Mouse (Mus musculus) urinary bladder, adult 18-20 months (tissue): ENCODE data around the gene Esr1.
"Not testable (repeated sequence)": the region's sequence is repeated elsewhere in the genome, so short reads cannot be mapped to it uniquely, and the experiment has no call there.

Experiments
- DNase-seq, 2 experiments: peaks; one replicate each; pipeline ENCODE4 v3.0.0; 2022; ENCODE audit warnings: low spot score in 2 of 2, mixed read lengths in 2 of 2

Gene Esr1

DNA sequence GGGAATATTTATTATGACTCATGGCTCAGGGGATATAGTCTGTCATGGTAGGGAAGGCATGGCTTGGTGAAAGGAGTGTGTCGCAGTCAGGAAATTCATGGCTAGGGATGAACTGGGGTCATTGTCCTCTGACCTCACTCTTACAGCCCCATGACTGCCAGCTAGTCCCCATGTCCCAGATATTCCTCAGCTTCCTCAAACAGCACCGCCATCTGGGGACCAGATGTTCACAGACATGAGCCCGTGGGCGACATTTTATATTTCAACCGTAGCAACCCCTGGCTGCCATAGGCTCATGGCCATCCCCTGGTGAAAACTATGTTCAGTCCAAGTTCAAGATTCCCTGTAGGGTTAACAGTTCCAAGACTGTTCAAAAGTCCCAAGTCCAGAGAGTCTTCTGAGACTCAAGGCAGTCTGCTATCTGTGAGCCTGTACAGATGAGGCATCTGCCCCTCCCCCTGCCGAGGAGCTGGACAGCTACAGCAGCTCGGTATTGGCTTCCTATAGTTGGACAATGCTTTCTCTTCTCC is 83.0 kb downstream of the Esr1 start:
- no peak for DNase-seq

DNA sequence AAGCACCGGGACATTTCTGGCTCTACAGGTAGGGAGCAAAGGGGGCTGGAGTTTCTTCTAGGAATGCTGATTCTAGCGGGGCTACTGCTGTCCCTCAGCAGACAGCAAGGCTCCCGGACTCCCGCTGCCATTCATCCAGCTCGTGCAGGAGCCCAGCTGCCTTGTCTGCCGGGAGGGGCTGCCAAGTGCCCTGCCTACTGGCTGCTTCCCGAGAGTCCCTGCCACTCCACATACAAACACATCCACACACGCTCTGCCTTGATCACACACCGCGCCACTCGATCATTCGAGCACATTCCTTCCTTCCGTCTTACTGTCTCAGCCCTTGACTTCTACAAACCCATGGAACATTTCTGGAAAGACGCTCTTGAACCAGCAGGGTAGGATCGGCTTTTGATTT is 98.5 kb downstream of the Esr1 start:
- DNase-seq, result peak; percentile 12 to 23

DNA sequence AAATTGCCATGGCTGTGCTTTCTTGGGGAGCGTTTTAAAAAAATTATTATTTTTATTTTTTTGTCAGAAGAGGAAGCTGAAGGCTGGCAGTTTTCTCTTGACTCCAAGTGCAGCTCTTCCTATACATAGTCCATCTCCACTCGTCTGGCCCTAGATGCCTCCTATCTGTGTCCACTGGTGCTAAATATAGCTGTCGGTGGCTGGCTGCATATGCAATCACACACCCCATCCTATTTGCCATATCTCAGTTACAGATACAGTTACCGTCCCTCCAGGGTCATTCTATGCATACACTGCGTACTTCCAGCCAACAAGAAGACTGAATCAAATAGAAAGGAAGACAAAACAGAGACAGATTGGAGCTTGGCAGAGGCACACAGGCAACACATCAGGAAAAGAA is 100.0 kb downstream of the Esr1 start:
- no peak for DNase-seq

DNA sequence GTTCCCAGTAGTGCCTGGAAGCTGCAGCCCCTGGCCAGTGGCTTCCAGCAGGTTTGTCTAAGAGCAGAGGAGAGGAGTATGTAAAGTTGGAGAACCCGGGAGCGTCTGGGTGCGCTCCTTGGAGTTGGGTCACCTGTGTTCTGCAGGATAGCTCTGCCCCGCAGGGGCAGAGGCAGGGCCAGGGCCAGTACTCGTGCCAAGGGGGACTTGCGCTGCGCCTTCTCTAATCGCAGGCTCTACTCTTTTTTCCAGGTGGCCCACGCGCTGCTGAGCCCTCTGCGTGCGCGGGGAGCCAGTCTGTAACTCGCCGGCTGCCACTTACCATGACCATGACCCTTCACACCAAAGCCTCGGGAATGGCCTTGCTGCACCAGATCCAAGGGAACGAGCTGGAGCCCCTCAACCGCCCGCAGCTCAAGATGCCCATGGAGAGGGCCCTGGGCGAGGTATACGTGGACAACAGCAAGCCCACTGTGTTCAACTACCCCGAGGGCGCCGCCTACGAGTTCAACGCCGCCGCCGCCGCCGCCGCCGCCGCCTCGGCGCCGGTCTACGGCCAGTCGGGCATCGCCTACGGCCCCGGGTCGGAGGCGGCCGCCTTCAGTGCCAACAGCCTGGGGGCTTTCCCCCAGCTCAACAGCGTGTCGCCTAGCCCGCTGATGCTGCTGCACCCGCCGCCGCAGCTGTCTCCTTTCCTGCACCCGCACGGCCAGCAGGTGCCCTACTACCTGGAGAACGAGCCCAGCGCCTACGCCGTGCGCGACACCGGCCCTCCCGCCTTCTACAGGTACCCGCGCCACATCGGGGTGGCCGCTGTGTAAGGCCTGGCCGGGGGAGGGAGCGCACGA is 100.9 kb downstream of the Esr1 start:
- peak; percentile 8 to 57 for DNase-seq

DNA sequence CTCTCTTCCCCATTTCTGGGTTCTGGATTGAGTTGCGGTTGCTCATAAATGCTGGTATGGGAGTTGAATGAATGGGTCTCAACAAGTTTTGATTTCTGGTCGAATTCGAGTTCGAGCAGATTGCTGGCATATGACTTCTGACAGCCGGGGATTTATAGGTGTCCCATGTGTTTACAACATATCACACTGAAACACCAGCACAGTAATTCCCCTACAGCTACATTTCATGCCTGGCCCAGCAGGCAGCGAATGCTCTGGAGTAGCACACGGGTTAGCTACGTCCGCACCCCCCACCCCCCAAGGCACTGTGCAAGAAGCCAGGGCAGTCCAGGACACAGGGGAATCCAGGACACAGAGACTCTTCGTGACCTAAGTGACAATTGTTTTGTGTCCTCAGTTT is 102.0 kb downstream of the Esr1 start:
- no peak for DNase-seq

DNA sequence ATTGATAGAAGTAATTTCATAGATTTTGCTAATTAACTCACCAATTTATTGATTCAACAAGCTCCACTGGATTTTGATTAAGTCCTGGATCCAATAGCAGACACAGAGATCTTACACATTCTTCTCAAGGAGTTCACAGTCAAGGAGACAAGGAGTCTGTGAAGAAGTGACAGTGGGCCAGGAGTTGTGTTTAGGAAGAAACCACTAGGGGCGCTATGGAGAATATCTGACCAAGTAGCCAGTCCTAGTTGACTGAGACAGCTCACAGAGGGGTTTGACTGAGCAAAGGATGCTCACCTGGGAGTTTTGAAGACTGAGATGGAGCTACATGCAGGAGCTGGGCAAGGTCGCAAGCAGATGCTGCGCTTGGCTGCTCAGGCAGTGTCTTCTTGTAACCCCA is 113.5 kb downstream of the Esr1 start:
- no peak for DNase-seq

DNA sequence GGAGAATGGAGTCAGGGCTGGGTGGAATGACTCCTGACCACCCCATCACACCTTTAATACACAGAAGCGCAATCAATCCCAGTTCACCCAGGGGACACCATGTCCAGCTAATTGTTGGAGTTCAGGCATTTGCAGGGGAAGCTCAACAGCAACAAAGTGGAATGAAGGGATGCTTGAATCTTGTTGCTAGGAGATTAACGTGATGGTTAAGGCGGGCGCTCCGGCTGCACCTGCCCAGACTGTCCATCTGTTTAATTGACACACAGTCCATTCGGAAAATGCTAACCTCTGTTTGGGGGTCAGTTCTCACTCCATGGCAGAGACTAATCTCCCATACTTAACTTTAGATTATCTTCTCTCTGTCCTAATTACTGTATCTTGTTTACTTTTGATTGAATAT is 114.7 kb downstream of the Esr1 start:
- DNase-seq, result no peak

DNA sequence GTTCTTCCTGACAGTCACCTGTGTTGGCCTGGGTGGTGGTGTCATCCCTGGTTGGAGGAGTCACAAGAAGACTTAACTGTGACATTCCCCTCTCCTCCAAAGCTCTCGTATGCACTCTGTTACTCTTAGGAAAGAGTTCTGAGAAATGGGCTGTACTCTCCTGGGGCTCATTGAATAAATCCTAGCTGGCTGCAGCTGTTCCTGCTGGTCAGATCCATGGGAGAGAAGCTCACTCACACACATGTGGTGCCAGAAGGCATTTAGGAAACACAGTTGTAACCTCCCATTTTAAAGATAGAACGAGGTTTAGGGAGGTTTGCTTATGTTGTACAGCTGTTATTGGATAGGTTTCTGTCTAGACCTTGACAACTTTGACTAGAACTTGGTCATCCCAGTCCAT is 120.9 kb downstream of the Esr1 start:
- DNase-seq, result no peak

DNA sequence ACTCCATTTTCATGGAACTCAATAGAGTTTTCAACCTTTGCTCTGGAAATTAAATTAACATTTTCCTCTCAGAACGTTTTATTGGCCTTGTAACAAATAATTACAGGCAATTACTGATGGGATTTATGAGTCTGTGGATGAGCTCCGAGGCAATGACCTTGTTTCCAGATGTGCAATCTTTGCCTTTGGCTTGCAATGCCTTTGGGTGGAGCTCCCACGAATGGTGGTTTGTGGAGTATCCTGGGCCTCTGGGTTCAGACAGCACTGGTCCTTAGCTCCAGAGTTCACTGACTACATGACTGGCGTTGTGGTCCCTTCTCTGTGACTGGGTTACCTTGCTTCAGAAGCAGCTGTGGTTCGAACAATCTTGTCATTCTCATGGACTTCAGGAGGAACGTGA is 122.6 kb downstream of the Esr1 start:
- DNase-seq, result no peak

DNA sequence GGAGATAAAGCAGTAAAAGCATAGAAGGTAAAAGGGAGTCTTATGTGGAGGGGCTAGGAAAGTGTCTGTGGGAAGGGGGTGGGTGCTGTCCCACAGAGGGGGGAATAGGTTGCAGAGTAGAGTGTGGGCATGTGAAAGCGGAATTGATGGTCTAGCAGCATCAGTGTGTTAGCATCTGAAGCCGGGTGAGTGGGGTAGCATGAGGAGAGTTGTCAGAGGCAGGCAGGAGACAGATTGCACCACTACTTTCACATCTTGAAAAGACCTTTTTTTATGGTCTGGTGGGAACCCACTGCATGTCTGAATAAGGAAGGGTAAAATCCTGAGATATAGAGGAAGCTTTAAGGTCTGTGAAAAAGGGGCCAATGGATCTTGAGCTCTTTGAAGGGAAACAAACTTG is 123.5 kb downstream of the Esr1 start:
- DNase-seq, result no peak

DNA sequence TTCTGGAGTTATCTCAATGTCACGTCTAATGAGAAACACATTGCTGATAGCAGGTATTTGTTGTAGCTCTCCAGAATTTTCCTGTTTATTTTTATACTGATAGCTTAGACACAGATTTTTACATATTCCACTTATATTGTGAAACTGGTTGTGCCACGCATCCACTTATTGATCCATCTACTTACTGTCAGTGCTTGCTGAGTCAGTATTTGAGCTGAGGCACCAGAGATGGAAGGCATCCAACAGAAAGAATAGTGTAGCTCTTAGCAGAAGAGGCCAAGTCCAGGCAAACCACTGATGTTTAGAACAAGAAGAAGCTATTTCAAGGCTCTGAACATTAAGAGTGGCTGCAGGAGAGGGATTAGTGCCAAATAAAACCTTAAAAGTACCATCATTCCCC is 126.9 kb downstream of the Esr1 start:
- no peak for DNase-seq

DNA sequence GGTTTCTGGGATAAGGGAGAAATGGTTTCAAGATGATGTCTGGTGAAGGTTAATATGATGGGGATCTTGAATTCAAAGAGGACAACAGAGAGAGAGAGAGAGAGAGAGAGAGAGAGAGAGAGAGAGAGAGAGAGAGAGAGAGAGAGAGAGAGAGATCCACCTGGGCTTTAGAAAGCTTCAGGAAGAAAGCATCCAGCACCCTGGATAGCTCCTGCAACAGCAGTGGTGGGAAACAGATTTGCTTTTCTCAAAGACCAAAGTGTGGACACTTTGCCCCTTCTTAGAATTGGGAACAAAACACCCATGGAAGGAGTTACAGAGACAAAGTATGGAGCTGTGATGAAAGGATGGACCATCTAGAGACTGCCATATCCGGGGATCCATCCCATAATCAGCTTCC is 139.7 kb downstream of the Esr1 start:
- not testable (repeated sequence) for DNase-seq

DNA sequence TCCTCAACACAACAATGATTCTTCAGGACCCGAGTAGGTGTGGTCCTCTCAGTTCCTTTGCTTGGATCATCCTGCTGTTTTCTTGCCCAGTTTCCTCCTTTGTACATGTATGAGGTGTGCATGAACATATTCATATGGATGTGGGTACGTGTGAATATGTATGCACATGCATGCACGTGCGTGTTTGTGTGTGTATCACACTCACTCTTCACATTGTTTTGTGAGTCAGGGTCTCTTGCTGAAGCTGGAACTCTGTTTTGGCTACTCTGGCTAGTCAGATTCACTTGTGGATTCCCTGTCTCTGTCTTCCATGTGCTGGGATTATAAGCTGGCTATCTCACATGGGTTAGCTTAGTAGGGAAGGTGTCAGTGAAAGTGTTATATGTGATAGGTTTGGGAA is 141.6 kb downstream of the Esr1 start:
- DNase-seq, result no peak

DNA sequence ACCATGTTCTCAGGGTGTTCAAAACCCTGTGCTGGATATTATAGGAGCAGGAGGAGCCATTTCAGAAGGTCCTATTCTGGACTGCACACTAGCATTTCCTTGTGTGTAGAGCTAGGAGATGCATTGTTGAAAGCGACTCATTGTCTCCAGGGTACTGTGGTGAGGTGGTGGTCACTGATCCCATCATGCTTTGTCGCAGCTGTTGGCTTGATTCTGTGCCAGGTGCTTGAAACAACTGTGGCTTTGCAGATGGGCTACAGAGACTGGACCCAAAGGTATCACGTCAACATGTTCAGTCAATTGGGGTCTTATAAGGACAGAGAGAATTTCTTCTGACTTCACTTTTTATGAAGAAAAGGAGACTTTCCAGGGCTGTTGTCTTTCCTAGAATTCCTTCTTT is 164.1 kb downstream of the Esr1 start:
- DNase-seq, result no peak

DNA sequence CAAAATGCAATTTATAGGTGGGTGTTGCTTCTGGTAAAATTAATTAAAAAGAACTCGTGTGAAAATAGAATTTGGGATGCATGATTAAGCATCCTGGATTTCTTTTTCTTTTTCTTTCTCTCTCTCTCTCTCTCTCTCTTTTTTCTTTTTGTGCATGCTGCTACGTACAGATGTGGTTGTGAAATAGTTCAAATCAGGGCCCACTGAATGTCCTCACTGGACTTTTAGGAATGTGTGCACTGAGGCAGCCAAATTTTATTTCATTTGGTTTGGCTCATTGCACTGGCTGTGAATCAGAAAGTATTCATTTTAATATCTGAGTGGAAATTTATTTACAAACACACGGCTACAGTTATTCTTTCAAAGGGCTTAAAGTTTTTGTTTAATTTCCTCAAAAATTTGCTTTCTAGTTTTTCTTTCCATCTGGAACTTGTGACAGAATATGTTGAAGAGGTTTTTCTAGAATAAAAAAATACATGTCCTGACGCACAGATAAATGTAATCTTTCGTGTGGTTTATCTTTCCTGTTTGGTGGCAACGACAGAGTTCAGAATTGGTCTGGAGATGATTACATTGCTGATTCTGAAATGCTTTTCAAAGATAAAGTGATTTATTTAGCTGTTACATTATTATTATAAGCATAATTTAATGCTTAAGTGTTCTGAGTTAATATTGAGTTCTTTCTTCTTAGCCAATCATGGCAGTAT is 164.8 kb downstream of the Esr1 start:
- DNase-seq, result peak in 1 of 2 experiments; percentile 21

DNA sequence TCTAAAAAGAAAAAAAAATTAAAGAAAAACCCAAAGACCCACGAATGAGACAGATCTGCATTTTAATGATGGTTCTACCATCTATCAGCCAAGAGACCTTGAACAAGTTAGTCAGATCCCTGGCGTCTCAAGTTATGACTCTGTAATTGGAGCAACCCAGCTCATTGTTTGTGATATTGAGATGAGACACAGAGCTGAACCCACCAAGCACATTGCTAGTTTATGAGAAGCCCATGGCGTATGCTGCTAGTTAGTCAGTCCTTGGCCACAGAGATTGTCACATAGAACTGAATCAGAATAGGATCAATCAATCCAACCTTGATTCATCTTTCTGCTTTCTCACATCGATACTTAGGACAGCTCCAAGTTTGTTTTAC is 165.3 kb downstream of the Esr1 start:
- DNase-seq, result no peak

DNA sequence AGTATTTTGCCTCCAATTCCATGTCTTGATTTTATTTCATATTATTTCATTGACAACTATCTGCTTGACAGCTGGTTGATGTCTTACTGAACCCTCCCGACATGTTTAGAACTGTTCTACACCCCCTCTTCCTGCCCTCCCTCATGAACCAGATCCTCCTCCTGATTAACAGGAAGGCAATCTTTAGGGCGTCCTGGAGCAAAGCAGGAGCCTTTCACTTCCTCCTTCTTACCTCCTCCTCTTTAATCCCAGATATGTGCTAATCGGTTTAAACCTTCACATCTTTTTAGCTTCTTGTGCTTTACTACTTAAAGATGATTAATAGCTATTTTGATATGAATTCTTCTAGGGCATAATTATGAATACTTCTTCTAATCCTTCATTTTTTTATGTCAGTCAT is 166.6 kb downstream of the Esr1 start:
- DNase-seq, result no peak

DNA sequence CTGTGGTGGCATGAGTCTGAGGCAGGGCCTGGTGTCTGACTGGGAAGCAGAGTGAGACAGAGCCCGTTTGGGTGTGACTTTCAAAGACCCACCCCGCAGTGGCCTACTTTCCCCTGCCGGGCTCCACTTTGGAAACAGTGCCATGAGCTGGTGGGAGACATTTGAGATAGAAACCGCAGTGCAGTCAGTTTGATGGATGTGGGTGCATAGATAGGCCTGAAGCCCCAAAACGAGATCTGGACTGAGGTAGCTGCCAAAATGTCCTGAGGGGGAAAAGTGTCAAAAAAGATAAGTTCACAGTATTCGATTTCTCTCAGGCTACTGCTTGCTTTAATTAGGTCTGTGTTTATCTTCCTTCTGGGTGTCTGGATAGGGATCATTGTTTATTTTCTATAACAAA is 169.5 kb downstream of the Esr1 start:
- DNase-seq, result no peak

DNA sequence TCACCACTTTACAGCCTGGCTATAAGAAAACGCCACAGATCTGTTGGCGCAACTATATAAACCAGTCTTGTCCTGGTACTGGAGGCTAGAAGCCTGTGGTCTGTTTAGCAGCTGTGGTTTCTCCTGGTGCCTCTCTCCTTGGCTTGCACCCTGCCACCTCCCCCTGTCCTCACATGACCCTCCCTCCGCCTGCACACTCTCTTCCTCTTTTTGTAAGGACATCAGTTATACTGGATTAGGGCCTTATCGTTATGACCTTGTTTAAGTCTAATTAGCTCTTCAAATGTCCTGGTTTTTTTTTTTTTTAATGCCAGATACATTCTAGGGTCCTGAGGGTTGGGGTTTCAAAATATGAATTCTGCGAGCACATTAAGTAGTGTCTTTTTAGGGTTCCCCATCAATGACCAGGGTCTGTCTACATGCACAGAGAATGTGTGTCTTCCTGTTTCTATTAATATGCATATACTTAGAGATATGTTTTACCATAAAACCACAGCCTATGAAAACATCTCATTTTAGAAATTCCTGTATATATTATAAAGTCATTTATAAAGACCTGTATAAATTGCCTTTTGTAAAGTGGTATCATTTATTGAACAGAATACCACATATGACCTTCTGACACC is 175.7 kb downstream of the Esr1 start:
- DNase-seq, result no peak

DNA sequence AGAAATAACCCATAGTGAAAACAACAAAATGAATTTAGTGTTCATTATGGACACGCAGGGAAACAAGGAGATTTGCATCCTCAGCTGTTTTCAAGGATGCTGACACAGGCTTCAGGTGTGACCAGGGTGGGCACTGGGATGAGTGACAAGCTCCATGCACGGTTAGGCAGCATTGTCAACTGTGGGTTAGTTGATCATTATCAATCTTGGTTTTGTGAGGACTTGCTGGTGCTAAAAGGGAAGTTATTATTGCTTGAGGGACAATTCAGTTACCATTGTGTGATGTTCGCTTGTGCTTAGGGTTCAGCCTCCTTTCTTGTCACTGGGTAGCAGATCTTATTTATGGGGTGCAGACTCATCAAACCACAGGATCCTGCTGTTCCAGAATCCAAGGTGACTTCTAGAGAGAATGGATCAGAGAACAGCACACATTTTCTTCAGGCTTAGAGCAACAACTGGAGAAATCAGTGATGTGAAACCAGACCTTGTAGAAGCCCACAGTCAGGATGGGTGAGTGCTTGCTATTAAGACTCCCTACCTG is 186.9 kb downstream of the Esr1 start:
- DNase-seq, result no peak

DNA sequence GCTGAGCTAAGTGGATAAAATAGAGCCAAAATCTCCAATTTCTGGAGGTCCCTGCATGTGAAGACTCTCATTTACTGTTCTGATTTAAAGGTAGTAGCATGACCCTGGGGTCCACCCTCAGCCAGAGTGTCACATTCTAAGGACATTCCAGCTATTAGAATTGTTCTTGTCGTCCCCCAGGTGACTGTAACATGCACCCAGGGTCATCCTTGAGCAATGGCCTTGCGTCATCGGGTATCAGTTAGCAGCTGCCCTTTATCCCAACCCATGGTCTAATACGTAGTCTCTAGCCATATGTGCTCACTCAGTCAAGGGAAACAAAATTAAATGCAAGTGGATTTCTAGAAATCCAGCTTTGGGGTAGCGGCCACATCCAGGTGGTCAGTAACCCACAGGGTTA is 213.0 kb downstream of the Esr1 start:
- no peak for DNase-seq

DNA sequence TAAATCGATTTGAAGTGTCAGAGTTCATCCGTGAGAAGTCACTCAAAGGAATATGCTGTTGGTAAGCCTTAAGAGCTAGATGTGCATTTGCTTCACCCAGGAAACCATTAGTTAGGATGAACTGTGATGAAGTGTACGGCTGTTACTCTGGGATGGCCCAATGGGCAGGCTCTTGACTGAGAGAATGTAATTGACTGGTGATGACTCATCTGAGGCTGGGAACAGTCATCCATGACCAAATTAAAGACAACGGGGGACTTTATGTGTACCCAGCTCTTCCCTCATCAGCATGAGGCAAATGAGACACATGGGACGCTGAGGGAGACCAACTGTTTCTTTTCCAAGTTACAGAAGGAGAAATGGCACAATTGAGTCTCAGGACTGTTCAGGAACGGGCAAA is 219.2 kb downstream of the Esr1 start:
- no peak for DNase-seq
